ENCODE assay signal across 24 mouse cellular contexts in genomic region chr11:17917905-17918304, GRCm38 (mm10). TPM values are rescaled to one million over a fixed set of nuclear protein-coding genes. Genes with fewer than 3 reads are reported as not detected.
DNase-seq lines count a peak whose midpoint lies in the region; ATAC-seq and TF ChIP-seq lines count a peak whose summit lies in the region.
"Had no signal": no experiment of that assay in that cellular context is flagged by ENCODE, and none has a peak within 500 bp of the region (broad histone marks: within the 10 kb centered on the region; RNA-seq: fewer than 3 reads in every experiment).

No protein-coding gene starts in this region.

- no peak for DNase-seq in lung, embryonic 14.5 days
- no peak for DNase-seq in lung, postnatal 36 days
- DNase-seq in lung, adult 2 months, result no peak
- peak; percentile 8 for DNase-seq in lung, postnatal 25 days (ENCODE audit: low spot score)
- DNase-seq in lung, postnatal 10 days, result no peak
- DNase-seq in ZHBTc4 (ENCODE audit: low read depth, low spot score), result peak; percentile 23
- DNase-seq in heart, adult 11 months, result no peak
- DNase-seq: adrenal gland, adult 2 months; adrenal gland, postnatal 10 days; adrenal gland, postnatal 25 days; cerebellum, adult 11 months; cerebellum, adult 18-20 months; cerebellum, adult 8-10 months; cerebellum, adult 9-11 months; cerebellum, postnatal 14 days; cerebellum, postnatal 36 days; embryo, embryonic 11 days had no signal

- no peak for TF ChIP-seq CTCF in lung, embryonic 14.5 days (IDR thresholded peaks at IDR 0.05; ENCODE audit: low read depth)
- TF ChIP-seq CTCF in lung, adult 2 months (IDR thresholded peaks at IDR 0.05; ENCODE audit: insufficient read depth, low read length), result no peak

- no peaks in the 10 kb centered on the region for H3K27me3 ChIP-seq in lung, embryonic 14.5 days (ENCODE audit: insufficient read depth, low read length)
- H3K27me3 ChIP-seq in lung, embryonic 16.5 days (ENCODE audit: control insufficient read depth, insufficient read depth, low read depth, low read length), result no peaks in the 10 kb centered on the region
- H3K27me3 ChIP-seq: embryonic facial prominence, embryonic 13.5 days; embryonic facial prominence, embryonic 15.5 days; forebrain, embryonic 12.5 days had no signal

- no peaks in the 10 kb centered on the region for H3K9me3 ChIP-seq in lung, embryonic 14.5 days (ENCODE audit: low read depth, low read length)
- no peaks in the 10 kb centered on the region for H3K9me3 ChIP-seq in lung, embryonic 16.5 days (ENCODE audit: control insufficient read depth, low read length)
- H3K9me3 ChIP-seq: embryonic facial prominence, embryonic 13.5 days; embryonic facial prominence, embryonic 15.5 days; forebrain, embryonic 10.5 days; forebrain, embryonic 12.5 days had no signal

- TF ChIP-seq POLR2A in lung, adult 2 months (IDR thresholded peaks at IDR 0.05; ENCODE audit: borderline replicate concordance, extremely low read depth, low read depth, low read length), result no peak

- H3K4me2 ChIP-seq in lung, embryonic 14.5 days, result no peak overlapping the region
- H3K4me2 ChIP-seq in lung, embryonic 16.5 days (ENCODE audit: low read depth, low read length), result no peak overlapping the region
- H3K4me2 ChIP-seq: embryonic facial prominence, embryonic 13.5 days; embryonic facial prominence, embryonic 15.5 days; forebrain, embryonic 12.5 days had no signal

- WGBS in lung, embryonic 14.5 days, result 68% methylated on average over 4 of the region's 4 CpGs
- 45% methylated on average over 4 of the region's 4 CpGs for WGBS in lung, embryonic 16.5 days
- 63% methylated on average over 4 of the region's 4 CpGs for WGBS in lung, adult 2 months

- no peaks in the 10 kb centered on the region for H3K4me1 ChIP-seq in lung, embryonic 14.5 days (ENCODE audit: insufficient read depth)
- no peaks in the 10 kb centered on the region for H3K4me1 ChIP-seq in lung, embryonic 16.5 days (replicated peaks; ENCODE audit: control insufficient read depth, insufficient read depth, low read length)
- H3K4me1 ChIP-seq in lung, adult 2 months (ENCODE audit: control insufficient read depth, insufficient read depth, low read length), result no peaks in the 10 kb centered on the region
- H3K4me1 ChIP-seq: embryonic facial prominence, embryonic 13.5 days; embryonic facial prominence, embryonic 15.5 days; forebrain, embryonic 10.5 days; forebrain, embryonic 12.5 days had no signal

- H3K27ac ChIP-seq in lung, embryonic 14.5 days (ENCODE audit: low read depth), result no peak overlapping the region
- H3K27ac ChIP-seq in lung, embryonic 16.5 days (ENCODE audit: low read length), result no peak overlapping the region
- H3K27ac ChIP-seq: embryonic facial prominence, embryonic 13.5 days; embryonic facial prominence, embryonic 15.5 days; forebrain, embryonic 10.5 days; forebrain, embryonic 12.5 days had no signal

- H3K9ac ChIP-seq in lung, embryonic 14.5 days, result no peak overlapping the region
- no peak overlapping the region for H3K9ac ChIP-seq in lung, embryonic 16.5 days (ENCODE audit: low read length)
- H3K9ac ChIP-seq: embryonic facial prominence, embryonic 13.5 days; embryonic facial prominence, embryonic 15.5 days; forebrain, embryonic 12.5 days had no signal

- no peaks in the 10 kb centered on the region for H3K36me3 ChIP-seq in lung, embryonic 14.5 days (ENCODE audit: insufficient read depth)
- H3K36me3 ChIP-seq in lung, embryonic 16.5 days (ENCODE audit: control insufficient read depth, insufficient read depth, low read length), result no peaks in the 10 kb centered on the region
- H3K36me3 ChIP-seq: embryonic facial prominence, embryonic 13.5 days; embryonic facial prominence, embryonic 15.5 days; forebrain, embryonic 10.5 days; forebrain, embryonic 12.5 days had no signal

- H3K4me3 ChIP-seq in lung, embryonic 14.5 days (ENCODE audit: low read depth, low read length), result no peak overlapping the region
- no peak overlapping the region for H3K4me3 ChIP-seq in lung, embryonic 16.5 days (ENCODE audit: low read length)
- H3K4me3 ChIP-seq in lung, adult 2 months (replicated peaks; ENCODE audit: extremely low read depth, low read depth, low read length), result no peak overlapping the region
- H3K4me3 ChIP-seq: embryonic facial prominence, embryonic 13.5 days; embryonic facial prominence, embryonic 15.5 days; erythroblast, embryonic 14.5 days; forebrain, embryonic 10.5 days; forebrain, embryonic 12.5 days had no signal

- ATAC-seq in lung, embryonic 14.5 days (ENCODE audit: insufficient read depth), result peak; percentile 41; the same call in 1 of the 2 replicates
- ATAC-seq in lung, embryonic 16.5 days (ENCODE audit: low read depth), result peak; percentile 54
- ATAC-seq: forebrain, embryonic 14.5 days had no signal

RNA-seq across cellular contexts. Expression of gene Etaa1, which starts 35.8 kb away (rescaled TPM):
- 18.8 and 19.3 TPM in 2 replicates for polyA plus RNA-seq in lung, embryonic 14.5 days (2014; fragmentation: Nextera tagmentation; extraction: Ambion mirVana)
- polyA plus RNA-seq in lung, embryonic 16.5 days (2015; fragmentation: Nextera tagmentation; extraction: Ambion mirVana), result 10.6 and 12.6 TPM in 2 replicates
- 1.2 TPM in 2 replicates for polyA plus RNA-seq in lung, adult 2 months (2012; rRNA removed)

Comparison
In these comparisons a context has a peak if more than half of its experiments do, and no peak if none do; other contexts are left out.
1. DNase-seq: peak in lung, postnatal 25 days (single experiment) and ZHBTc4 (single experiment); none in lung, embryonic 14.5 days (single experiment), lung, postnatal 36 days (single experiment), lung, adult 2 months (single experiment), lung, postnatal 10 days (single experiment) and heart, adult 11 months (single experiment).